In genomic region chr11:85733577-85733976, GRCm38 (mm10) we compare ENCODE assay signal across 8 mouse cellular contexts.
DNase-seq lines count a peak whose midpoint lies in the region; TF ChIP-seq lines count a peak whose summit lies in the region.
"Had no signal": no experiment of that assay in that cellular context is flagged by ENCODE, and none has a peak within 500 bp of the region (broad histone marks: within the 10 kb centered on the region; RNA-seq: fewer than 3 reads in every experiment).

No protein-coding gene starts in this region.

- no peak overlapping the region for H3K27ac ChIP-seq in MEL (ENCODE audit: control insufficient read depth, low read depth, low read length)

- H3K4me1 ChIP-seq in MEL (ENCODE audit: control insufficient read depth in 1 of 2, insufficient read depth in 2 of 2, low read length in 2 of 2), result no peaks in the 10 kb centered on the region

- DNase-seq in kidney, adult 11 months, result peak; percentile 14
- DNase-seq in kidney, postnatal 10 days, result no peak
- no peak for DNase-seq in MEL (ENCODE audit: low read depth, low spot score)
- DNase-seq in cerebellum, postnatal 25 days, result peak; percentile 29 to 35
- DNase-seq in lung, postnatal 14 days, result peak; percentile 78
- no peak for DNase-seq in frontal cortex, postnatal 25 days (ENCODE audit: low spot score in 2 of 2)
- DNase-seq in heart, adult 8-10 months (ENCODE audit: low spot score), result no peak

- no peak overlapping the region for H3K9ac ChIP-seq in MEL (ENCODE audit: control insufficient read depth, low read depth, low read length, poor library complexity, severe bottlenecking)

- no peaks in the 10 kb centered on the region for H3K9me3 ChIP-seq in MEL (replicated peaks; ENCODE audit: insufficient read depth, low read length)

- TF ChIP-seq RAD21 in MEL (IDR thresholded peaks at IDR 0.05; ENCODE audit: low read depth, low read length), result no peak; the same call in 1 of the 2 replicates

- no peaks in the 10 kb centered on the region for H3K79me2 ChIP-seq in MEL (ENCODE audit: control insufficient read depth, insufficient read depth, low read length, poor library complexity)

- TF ChIP-seq CTCF in MEL (IDR thresholded peaks at IDR 0.05 in 2 of 3, conservative IDR thresholded peaks at IDR 0.05 in 1 of 3; ENCODE audit: control insufficient read depth in 1 of 3, insufficient read depth in 1 of 3, low read depth in 2 of 3, low read length in 3 of 3, poor library complexity in 1 of 3, severe bottlenecking in 1 of 3), result peak in 1 of 3 experiments; percentile 49; a peak in 2 of 6 replicates

- no peak for TF ChIP-seq EP300 in MEL (IDR thresholded peaks at IDR 0.05; ENCODE audit: low read depth in 1 of 2, low read length in 2 of 2)

- TF ChIP-seq POLR2A in MEL (IDR thresholded peaks at IDR 0.05; ENCODE audit: control insufficient read depth in 1 of 2, insufficient read depth in 1 of 2, low read depth in 1 of 2, low read length in 2 of 2, poor library complexity in 1 of 2), result no peak

- no peaks in the 10 kb centered on the region for H3K27me3 ChIP-seq in MEL (ENCODE audit: control insufficient read depth in 1 of 2, insufficient read depth in 2 of 2, low read length in 2 of 2)

- H3K4me3 ChIP-seq in MEL (ENCODE audit: control insufficient read depth in 1 of 2, insufficient read depth in 1 of 2, low read depth in 2 of 2, low read length in 2 of 2), result no peak overlapping the region
- H3K4me3 ChIP-seq: myocyte had no signal

- H3K36me3 ChIP-seq in MEL (ENCODE audit: control insufficient read depth in 1 of 2, insufficient read depth in 2 of 2, low read length in 2 of 2), result no peaks in the 10 kb centered on the region

TF ChIP-seq in MEL, 35 proteins besides CTCF, POLR2A, EP300 and RAD21:
- TF ChIP-seq MAFK (IDR thresholded peaks at IDR 0.05; ENCODE audit: borderline replicate concordance, low read depth, low read length) (no peak), SMC3 (IDR thresholded peaks at IDR 0.05; ENCODE audit: low read depth, low read length) (peak; percentile 39)

Comparison
In these comparisons a context has a peak if more than half of its experiments do, and no peak if none do; other contexts are left out.
1. DNase-seq: peak in kidney, adult 11 months (single experiment), cerebellum, postnatal 25 days (2 of 2) and lung, postnatal 14 days (single experiment); none in kidney, postnatal 10 days (single experiment), MEL (single experiment), frontal cortex, postnatal 25 days (0 of 2) and heart, adult 8-10 months (single experiment).